Mouse (Mus musculus) liver, embryonic 14.5 days (tissue): ENCODE data around the gene Slc45a1. TPM values are rescaled to one million over a fixed set of nuclear protein-coding genes. Genes with fewer than 3 reads are reported as not detected.

Experiments used
- ATAC-seq: fragments of 200-750 bp; cut with Nextera tagmentation; 2 replicates; pipeline ENCODE4 v1.8.0; 2017; ENCODE audit warnings: moderate number of reproducible peaks, mild to moderate bottlenecking, moderate library complexity; ENCODE audit not compliant: insufficient read depth
- DNase-seq, 3 experiments: peaks; one replicate each; pipeline ENCODE4 v3.0.0-alpha.2; 2012 to 2013; ENCODE audit warnings: low read depth in 3 of 3, low spot score in 3 of 3
- H3K27ac ChIP-seq: fragments of 300-500 bp; sonication (generic); 2 replicates; pipeline ENCODE4 v1.5.1; 2014; ENCODE audit warnings: moderate library complexity, mild to moderate bottlenecking, control low read depth, inconsistent platforms
- H3K27me3 ChIP-seq: fragments of 300-500 bp; sonication (generic); 2 replicates; pipeline ENCODE4 v1.6.1; 2014; ENCODE audit warnings: mild to moderate bottlenecking, low read length, moderate library complexity; ENCODE audit not compliant: control insufficient read depth, insufficient read depth
- H3K36me3 ChIP-seq: fragments of 300-500 bp; sonication (generic); replicated peaks from 2 replicates; pipeline ENCODE4 v1.6.1; 2014; ENCODE audit warnings: low read depth; ENCODE audit not compliant: control insufficient read depth, insufficient read depth
- H3K4me1 ChIP-seq, 2 experiments: fragments of 200-500 bp in 1 of 2; fragments of 300-500 bp in 1 of 2; sonication (generic) in 1 of 2; replicated peaks; 2 replicates each; pipeline ENCODE4 v1.6.1; 2012 to 2014; ENCODE audit warnings: antibody characterized with exemption in 1 of 2, inconsistent platforms in 1 of 2, low read length in 1 of 2; ENCODE audit not compliant: control insufficient read depth in 2 of 2, insufficient read depth in 2 of 2
- H3K4me2 ChIP-seq: fragments of 300-500 bp; sonication (generic); 2 replicates; pipeline ENCODE4 v1.6.1; 2014; ENCODE audit warnings: low read depth, mild to moderate bottlenecking, control low read depth, moderate library complexity
- H3K4me3 ChIP-seq, 2 experiments: fragments of 200-500 bp in 1 of 2; fragments of 300-500 bp in 1 of 2; sonication (generic) in 1 of 2; 2 replicates each; pipeline ENCODE4 v1.5.1; 2012 to 2014; ENCODE audit warnings: low read depth in 2 of 2, low read length in 2 of 2, mild to moderate bottlenecking in 2 of 2, control low read depth in 1 of 2, inconsistent platforms in 1 of 2, moderate library complexity in 1 of 2; ENCODE audit not compliant: insufficient read depth in 1 of 2
- H3K9ac ChIP-seq: fragments of 300-500 bp; sonication (generic); replicated peaks from 2 replicates; pipeline ENCODE4 v1.6.1; 2014; ENCODE audit warnings: mild to moderate bottlenecking, control low read depth, moderate library complexity
- H3K9me3 ChIP-seq: fragments of 300-500 bp; sonication (generic); 2 replicates; pipeline ENCODE4 v1.6.1; 2016; ENCODE audit warnings: low read length, mixed read lengths; ENCODE audit not compliant: control insufficient read depth
- CTCF ChIP-seq: IDR thresholded peaks from 2 replicates; pipeline ENCODE4 v1.5.1; 2016; ENCODE audit warnings: antibody characterized with exemption, low read depth, control low read depth
- EP300 ChIP-seq: IDR thresholded peaks from 2 replicates; pipeline ENCODE4 v1.6.1; 2016; ENCODE audit warnings: antibody characterized with exemption, low read depth
- WGBS: fragments of 180-500 bp; shearing (Covaris S2); extraction: QIAGEN DNeasy Blood & Tissue Kit; methylation state at CpG from one replicate; pipeline ENCODE4 v1.1.7; 2014; ENCODE audit not compliant: insufficient replicate concordance; 5-methylcytosine and 5-hydroxymethylcytosine counted together
- polyA plus RNA-seq, 2 experiments: library from polyadenylated mRNA; depleted of rRNA in 1 of 2; stranded (reverse) in 1 of 2; unstranded in 1 of 2; fragments of >200 nt; fragmentation: Nextera tagmentation in 1 of 2; extraction: Ambion mirVana in 1 of 2; gene quantifications; 2 replicates each; pipeline versions ENCODE4 v1.2.1 to v1.2.3; 2012 to 2014

The Slc45a1 gene
- polyA plus RNA-seq, 2 experiments, result not detected

GRCm38 (mm10) chr4:150644299-150644698 is 7.7 kb downstream of the Slc45a1 start:
- ATAC-seq (no peak), DNase-seq (no peak)
- no peak overlapping the region for H3K4me2 ChIP-seq
- no peaks in the 10 kb centered on the region for H3K36me3 ChIP-seq
- WGBS, result 75% methylated on average over 9 of the region's 9 CpGs
- no peak overlapping the region for H3K27ac ChIP-seq
- no peak overlapping the region for H3K9ac ChIP-seq
- H3K9me3 ChIP-seq, result no peaks in the 10 kb centered on the region
- H3K4me1 ChIP-seq, result peaks cover 3 to 9% of the 10 kb centered on the region in 2 experiments
- TF ChIP-seq CTCF, result no peak
- TF ChIP-seq EP300, result no peak
- H3K4me3 ChIP-seq, result no peak overlapping the region
- no peaks in the 10 kb centered on the region for H3K27me3 ChIP-seq

GRCm38 (mm10) chr4:150636635-150637034 is 15.3 kb downstream of the Slc45a1 start:
- H3K4me2 ChIP-seq, result no peak overlapping the region
- H3K36me3 ChIP-seq, result no peaks in the 10 kb centered on the region
- WGBS, result 75% methylated on average over 6 of the region's 6 CpGs

GRCm38 (mm10) chr4:150635568-150635967 is 16.4 kb downstream of the Slc45a1 start:
- Histone ChIP-seq H3K9ac (no peak overlapping the region), H3K4me3 (no peak overlapping the region), H3K36me3 (no peaks in the 10 kb centered on the region), H3K9me3 (no peaks in the 10 kb centered on the region), H3K27ac (no peak overlapping the region), H3K4me2 (no peak overlapping the region), H3K27me3 (no peaks in the 10 kb centered on the region), H3K4me1 (no peaks in the 10 kb centered on the region)
- no peak for DNase-seq
- WGBS, result 70% methylated on average over 10 of the region's 10 CpGs
- ATAC-seq, result no peak
- TF ChIP-seq EP300, result no peak
- TF ChIP-seq CTCF, result no peak

More at GRCm38 (mm10) chr4:150636635-150637034, 15.3 kb downstream of the Slc45a1 start:
- DNase-seq (no peak), ATAC-seq (no peak)
- Histone ChIP-seq H3K27ac (no peak overlapping the region), H3K4me1 (no peaks in the 10 kb centered on the region), H3K4me3 (no peak overlapping the region), H3K9me3 (no peaks in the 10 kb centered on the region), H3K27me3 (no peaks in the 10 kb centered on the region), H3K9ac (no peak overlapping the region)
- TF ChIP-seq EP300 (no peak), CTCF (no peak)

- Histone ChIP-seq H3K27ac (no peak overlapping the region), H3K27me3 (no peaks in the 10 kb centered on the region), H3K9ac (no peak overlapping the region), H3K4me2 (no peak overlapping the region), H3K4me1 (0 out of 4 replicates have a peak, but pooled peaks cover 0 to 2% of the 10 kb centered on the region in 2 experiments), H3K9me3 (no peaks in the 10 kb centered on the region), H3K4me3 (no peak overlapping the region), H3K36me3 (no peaks in the 10 kb centered on the region)
- 63% methylated on average over 11 of the region's 11 CpGs for WGBS
- ATAC-seq (no peak), DNase-seq (no peak)
- TF ChIP-seq CTCF (no peak), EP300 (no peak)
Measured at GRCm38 (mm10) chr4:150629266-150629665, 22.7 kb downstream of the Slc45a1 start.

- Histone ChIP-seq H3K4me3 (no peak overlapping the region), H3K9me3 (no peaks in the 10 kb centered on the region), H3K4me1 (0 out of 4 replicates have a peak, but pooled peaks cover 0 to 2% of the 10 kb centered on the region in 2 experiments), H3K4me2 (no peak overlapping the region), H3K9ac (no peak overlapping the region), H3K36me3 (no peaks in the 10 kb centered on the region; the same call in 1 of the 2 replicates), H3K27me3 (no peaks in the 10 kb centered on the region), H3K27ac (no peak overlapping the region)
- 34% methylated on average over 6 of the region's 6 CpGs for WGBS
- TF ChIP-seq CTCF (peak; percentile 96), EP300 (no peak)
- DNase-seq, result peak; percentile 13 to 30 (median 14)
- ATAC-seq, result 0 out of 2 replicates have a peak, but pooled peaks have one; percentile 22
Measured at GRCm38 (mm10) chr4:150625951-150626732, 25.8 kb downstream of the Slc45a1 start.
